Mouse (Mus musculus) liver, embryonic 15.5 days (tissue): Measurements from ENCODE around the gene Gm9945. TPM values are rescaled to one million over a fixed set of nuclear protein-coding genes. Genes with fewer than 3 reads are reported as not detected.

Source experiments
- ATAC-seq: fragments of 200-750 bp; cut with Nextera tagmentation; 2 replicates; pipeline ENCODE4 v1.8.0; 2017; ENCODE audit warnings: moderate number of reproducible peaks, mild to moderate bottlenecking, moderate library complexity; ENCODE audit not compliant: insufficient read depth
- H3K27ac ChIP-seq: fragments of 300-500 bp; sonication (generic); replicated peaks from 2 replicates; pipeline ENCODE4 v1.5.1; 2015; ENCODE audit warnings: mild to moderate bottlenecking, inconsistent platforms
- H3K27me3 ChIP-seq: fragments of 300-500 bp; sonication (generic); 2 replicates; pipeline ENCODE4 v1.6.1; 2015; ENCODE audit warnings: mild to moderate bottlenecking, inconsistent platforms
- H3K36me3 ChIP-seq: fragments of 300-500 bp; sonication (generic); replicated peaks from 2 replicates; pipeline ENCODE4 v1.6.1; 2015; ENCODE audit warnings: moderate library complexity, mild to moderate bottlenecking, inconsistent platforms
- H3K4me1 ChIP-seq: fragments of 300-500 bp; sonication (generic); replicated peaks from 2 replicates; pipeline ENCODE4 v1.6.1; 2015; ENCODE audit warnings: inconsistent platforms
- H3K4me2 ChIP-seq: fragments of 300-500 bp; sonication (generic); 2 replicates; pipeline ENCODE4 v1.6.1; 2015; ENCODE audit warnings: moderate library complexity, mild to moderate bottlenecking, inconsistent platforms
- H3K4me3 ChIP-seq: fragments of 300-500 bp; sonication (generic); replicated peaks from 2 replicates; pipeline ENCODE4 v1.5.1; 2015; ENCODE audit warnings: mild to moderate bottlenecking, inconsistent platforms
- H3K9ac ChIP-seq: fragments of 300-500 bp; sonication (generic); 2 replicates; pipeline ENCODE4 v1.6.1; 2015; ENCODE audit warnings: moderate library complexity, mild to moderate bottlenecking, inconsistent platforms
- H3K9me3 ChIP-seq: fragments of 300-500 bp; sonication (generic); replicated peaks from 2 replicates; pipeline ENCODE4 v1.6.1; 2016; ENCODE audit warnings: inconsistent platforms
- WGBS: fragments of 180-500 bp; shearing (Covaris S2); methylation state at CpG from one replicate; pipeline ENCODE4 v1.1.7; 2015; ENCODE audit warnings: mixed read lengths; ENCODE audit not compliant: insufficient replicate concordance; 5-methylcytosine and 5-hydroxymethylcytosine counted together
- polyA plus RNA-seq: library from polyadenylated mRNA; unstranded; fragments of >200 nt; fragmentation: Nextera tagmentation; extraction: Ambion mirVana; gene quantifications from 2 replicates; pipeline ENCODE4 v1.2.1, GENCODE M21; 2015

Gene Gm9945
- polyA plus RNA-seq, 1 experiment from 2014 or later, result 0.99 TPM

GRCm38 (mm10) chr11:53516775-53517627 lies 37.0 kb downstream of the Gm9945 start:
- ATAC-seq, result no peak
- WGBS, result 17% methylated on average over 8 of the region's 8 CpGs

GRCm38 (mm10) chr11:53518759-53519158 lies 38.8 kb downstream of the Gm9945 start:
- ATAC-seq, result peak; percentile 45
- H3K4me2 ChIP-seq, result peak overlapping the region; percentile 97
- peak overlapping the region; percentile 94 for H3K27ac ChIP-seq

More at GRCm38 (mm10) chr11:53516775-53517627, 37.0 kb downstream of the Gm9945 start:
- peaks cover 54% of the 10 kb centered on the region for H3K4me1 ChIP-seq
- no peaks in the 10 kb centered on the region for H3K9me3 ChIP-seq
- H3K9ac ChIP-seq, result 0 out of 2 replicates have a peak overlapping the region, but pooled peaks have one; percentile 2
- H3K36me3 ChIP-seq, result no peaks in the 10 kb centered on the region
- H3K27ac ChIP-seq, result peak overlapping the region; percentile 94
- peak overlapping the region; percentile 36 for H3K4me2 ChIP-seq
- no peak overlapping the region for H3K4me3 ChIP-seq
- peaks cover 16% of the 10 kb centered on the region for H3K27me3 ChIP-seq

GRCm38 (mm10) chr11:53519207-53520121 lies 39.5 kb downstream of the Gm9945 start, which contains the start of gene Sept8:
Gene Sept8, plus strand, starts transcription at chr11:53519257.
- Histone ChIP-seq H3K4me2 (peak within 1 kb of the TSS; percentile 97), H3K27me3 (peaks cover 16% of the 10 kb centered on the region), H3K4me1 (peaks cover 78% of the 10 kb centered on the region), H3K4me3 (peak within 1 kb of the TSS; percentile 92), H3K27ac (peak within 1 kb of the TSS; percentile 94), H3K9ac (peak within 1 kb of the TSS; percentile 91), H3K36me3 (peaks cover 10% of the 10 kb centered on the region; the same call in 1 of the 2 replicates), H3K9me3 (no peaks in the 10 kb centered on the region)
- WGBS, result 3% methylated on average over 78 of the region's 79 CpGs
- ATAC-seq, result peak; percentile 71

More at GRCm38 (mm10) chr11:53518759-53519158, 38.8 kb downstream of the Gm9945 start:
- Histone ChIP-seq H3K9ac (peak overlapping the region; percentile 91), H3K36me3 (peaks cover 10% of the 10 kb centered on the region; the same call in 1 of the 2 replicates), H3K4me3 (peak overlapping the region; percentile 92), H3K27me3 (peaks cover 16% of the 10 kb centered on the region), H3K9me3 (no peaks in the 10 kb centered on the region), H3K4me1 (peaks cover 72% of the 10 kb centered on the region)
- WGBS, result 9% methylated on average over 5 of the region's 5 CpGs

- Histone ChIP-seq H3K27me3 (peaks cover 16% of the 10 kb centered on the region), H3K27ac (peak overlapping the region; percentile 94), H3K4me1 (peaks cover 87% of the 10 kb centered on the region), H3K36me3 (peaks cover 14% of the 10 kb centered on the region; the same call in 1 of the 2 replicates), H3K9me3 (no peaks in the 10 kb centered on the region), H3K9ac (peak overlapping the region; percentile 91), H3K4me2 (peak overlapping the region; percentile 97), H3K4me3 (peak overlapping the region; percentile 92)
- peak; percentile 78 for ATAC-seq
- 3% methylated on average over 24 of the region's 24 CpGs for WGBS
Measured at GRCm38 (mm10) chr11:53520122-53520978, 40.4 kb downstream of the Gm9945 start.

GRCm38 (mm10) chr11:53521120-53521820 lies 41.3 kb downstream of the Gm9945 start:
- peak overlapping the region; percentile 92 for H3K4me3 ChIP-seq
- no peaks in the 10 kb centered on the region for H3K9me3 ChIP-seq
- peak overlapping the region; percentile 97 for H3K4me2 ChIP-seq
- peak overlapping the region; percentile 91 for H3K9ac ChIP-seq
- WGBS, result 18% methylated on average over 16 of the region's 16 CpGs
- peak overlapping the region; percentile 94 for H3K27ac ChIP-seq
- ATAC-seq, result peak; percentile 29
- peaks cover 17% of the 10 kb centered on the region; the same call in 1 of the 2 replicates for H3K36me3 ChIP-seq
- H3K4me1 ChIP-seq, result peaks cover 93% of the 10 kb centered on the region
- peaks cover 16% of the 10 kb centered on the region for H3K27me3 ChIP-seq

- peak overlapping the region; percentile 92 for H3K4me3 ChIP-seq
- H3K9me3 ChIP-seq, result no peaks in the 10 kb centered on the region
- peaks cover 17% of the 10 kb centered on the region; the same call in 1 of the 2 replicates for H3K36me3 ChIP-seq
- H3K4me1 ChIP-seq, result peaks cover 94% of the 10 kb centered on the region
- H3K9ac ChIP-seq, result peak overlapping the region; percentile 91
- H3K27me3 ChIP-seq, result peaks cover 16% of the 10 kb centered on the region
- ATAC-seq, result no peak
- 23% methylated on average over 7 of the region's 7 CpGs for WGBS
- peak overlapping the region; percentile 94 for H3K27ac ChIP-seq
- peak overlapping the region; percentile 97 for H3K4me2 ChIP-seq
Measured at GRCm38 (mm10) chr11:53521821-53522131, 41.8 kb downstream of the Gm9945 start.

GRCm38 (mm10) chr11:53522362-53522761 lies 42.4 kb downstream of the Gm9945 start:
- no peak for ATAC-seq
- peak overlapping the region; percentile 94 for H3K27ac ChIP-seq
- H3K9ac ChIP-seq, result peak overlapping the region; percentile 25; the same call in 1 of the 2 replicates

GRCm38 (mm10) chr11:53522930-53523329 lies 43.0 kb downstream of the Gm9945 start:
- Histone ChIP-seq H3K4me1 (peaks cover 94% of the 10 kb centered on the region), H3K4me2 (peak overlapping the region; percentile 97), H3K27me3 (peaks cover 16% of the 10 kb centered on the region), H3K9ac (0 out of 2 replicates have a peak overlapping the region, but pooled peaks have one; percentile 25), H3K36me3 (peaks cover 17% of the 10 kb centered on the region; the same call in 1 of the 2 replicates), H3K27ac (peak overlapping the region; percentile 94; the same call in 1 of the 2 replicates), H3K4me3 (0 out of 2 replicates have a peak overlapping the region, but pooled peaks have one; percentile 92), H3K9me3 (no peaks in the 10 kb centered on the region)
- 43% methylated on average over 9 of the region's 9 CpGs for WGBS
- ATAC-seq, result no peak

More at GRCm38 (mm10) chr11:53522362-53522761, 42.4 kb downstream of the Gm9945 start:
- Histone ChIP-seq H3K4me3 (peak overlapping the region; percentile 92), H3K9me3 (no peaks in the 10 kb centered on the region), H3K4me2 (peak overlapping the region; percentile 97), H3K4me1 (peaks cover 94% of the 10 kb centered on the region), H3K36me3 (peaks cover 17% of the 10 kb centered on the region; the same call in 1 of the 2 replicates), H3K27me3 (peaks cover 16% of the 10 kb centered on the region)
- 82% methylated on average over 3 of the region's 3 CpGs for WGBS

GRCm38 (mm10) chr11:53523545-53524405 lies 43.8 kb downstream of the Gm9945 start:
- Histone ChIP-seq H3K9me3 (no peaks in the 10 kb centered on the region), H3K4me2 (0 out of 2 replicates have a peak overlapping the region, but pooled peaks have one; percentile 97), H3K9ac (no peak overlapping the region), H3K4me3 (no peak overlapping the region), H3K4me1 (peaks cover 94% of the 10 kb centered on the region), H3K27ac (peak overlapping the region; percentile 94; the same call in 1 of the 2 replicates), H3K36me3 (peaks cover 17% of the 10 kb centered on the region; the same call in 1 of the 2 replicates), H3K27me3 (peaks cover 9% of the 10 kb centered on the region)
- WGBS, result 75% methylated on average over 14 of the region's 14 CpGs
- ATAC-seq, result no peak
